Mouse (Mus musculus) small intestine, adult 2 months (tissue): ENCODE data around the gene Dnmt3a. TPM values are rescaled to one million over a fixed set of nuclear protein-coding genes. Genes with fewer than 3 reads are reported as not detected.

ENCODE experiments used
- H3K27ac ChIP-seq: fragments of 200-500 bp; 2 replicates; pipeline ENCODE4 v1.5.1; 2012; ENCODE audit warnings: low read depth, low read length, control low read depth, inconsistent platforms; ENCODE audit not compliant: insufficient read depth
- H3K27me3 ChIP-seq: fragments of 200-500 bp; 2 replicates; pipeline ENCODE4 v1.6.1; 2012; ENCODE audit warnings: mild to moderate bottlenecking, moderate library complexity, low read length, inconsistent platforms; ENCODE audit not compliant: control insufficient read depth, insufficient read depth
- H3K36me3 ChIP-seq: fragments of 200-500 bp; 2 replicates; pipeline ENCODE4 v1.6.1; 2012; ENCODE audit warnings: mild to moderate bottlenecking, low read length, control low read depth, inconsistent platforms; ENCODE audit not compliant: control insufficient read depth, insufficient read depth
- H3K4me1 ChIP-seq: fragments of 200-500 bp; 2 replicates; pipeline ENCODE4 v1.6.1; 2012; ENCODE audit warnings: low read length, inconsistent platforms, mixed read lengths; ENCODE audit not compliant: control insufficient read depth, insufficient read depth, insufficient read length
- H3K4me3 ChIP-seq: fragments of 200-500 bp; 2 replicates; pipeline ENCODE4 v1.5.1; 2012; ENCODE audit warnings: low read depth, mild to moderate bottlenecking, control low read depth, inconsistent platforms, low read length, moderate library complexity
- CTCF ChIP-seq: fragments of 200-500 bp; IDR thresholded peaks from 2 replicates; pipeline ENCODE4 v1.5.1; 2012; ENCODE audit warnings: low read depth, mild to moderate bottlenecking, control low read depth, inconsistent platforms, low read length, moderate library complexity, mixed read lengths; ENCODE audit not compliant: insufficient replicate concordance, insufficient read length; ENCODE audit errors: extremely low read depth
- POLR2A ChIP-seq: fragments of 200-500 bp; IDR thresholded peaks from 2 replicates; pipeline ENCODE4 v1.6.1; 2012; ENCODE audit warnings: low read depth, mild to moderate bottlenecking, control low read depth, inconsistent platforms, low read length, moderate library complexity
- WGBS: fragments of 180-500 bp; shearing (Covaris S2); methylation state at CpG from one replicate; pipeline ENCODE4 v1.1.7; 2018; 5-methylcytosine and 5-hydroxymethylcytosine counted together
- polyA plus RNA-seq: library from polyadenylated mRNA; depleted of rRNA; stranded (reverse); fragments of >200 nt; gene quantifications from 2 replicates; pipeline ENCODE4 v1.2.3, GENCODE M21; 2012

Dnmt3a gene
- polyA plus RNA-seq, 1 experiment, result 10.2 TPM

- Histone ChIP-seq H3K4me3 (no peak overlapping the region), H3K36me3 (no peaks in the 10 kb centered on the region), H3K4me1 (peaks cover 35% of the 10 kb centered on the region), H3K27ac (no peak overlapping the region), H3K27me3 (no peaks in the 10 kb centered on the region)
- 91% methylated on average over 6 of the region's 6 CpGs for WGBS
- TF ChIP-seq CTCF (no peak), POLR2A (no peak)
These were observed 27.5 kb upstream of the Dnmt3a start for GRCm38 (mm10) chr12:3778286-3778685.

- Histone ChIP-seq H3K27me3 (no peaks in the 10 kb centered on the region), H3K36me3 (no peaks in the 10 kb centered on the region), H3K27ac (no peak overlapping the region), H3K4me3 (no peak overlapping the region), H3K4me1 (peaks cover 41% of the 10 kb centered on the region)
- TF ChIP-seq POLR2A (no peak), CTCF (no peak)
- WGBS, result 81% methylated on average over 2 of the region's 2 CpGs
These were observed 26.2 kb upstream of the Dnmt3a start for GRCm38 (mm10) chr12:3779639-3780038.

GRCm38 (mm10) chr12:3780405-3780891 is 25.4 kb upstream of the Dnmt3a start:
- Histone ChIP-seq H3K4me3 (no peak overlapping the region), H3K27ac (peak overlapping the region; percentile 85), H3K27me3 (no peaks in the 10 kb centered on the region), H3K4me1 (peaks cover 41% of the 10 kb centered on the region), H3K36me3 (no peaks in the 10 kb centered on the region)
- WGBS, result 23% methylated on average over 8 of the region's 8 CpGs
- no peak for TF ChIP-seq CTCF
- peak; percentile 46; the same call in 1 of the 2 replicates for TF ChIP-seq POLR2A

- Histone ChIP-seq H3K27me3 (no peaks in the 10 kb centered on the region), H3K4me3 (no peak overlapping the region), H3K4me1 (peaks cover 35% of the 10 kb centered on the region), H3K36me3 (no peaks in the 10 kb centered on the region), H3K27ac (peak overlapping the region; percentile 85)
- WGBS, result 64% methylated on average over 7 of the region's 7 CpGs
- TF ChIP-seq POLR2A (no peak), CTCF (no peak)
These were observed 24.8 kb upstream of the Dnmt3a start for GRCm38 (mm10) chr12:3780931-3781471.

- H3K27me3 ChIP-seq, result no peaks in the 10 kb centered on the region
- peaks cover 30% of the 10 kb centered on the region for H3K4me1 ChIP-seq
- 9% methylated on average over 8 of the region's 8 CpGs for WGBS
- H3K27ac ChIP-seq, result peak overlapping the region; percentile 85
- no peak for TF ChIP-seq POLR2A
- peak; percentile 94 for TF ChIP-seq CTCF
- no peaks in the 10 kb centered on the region for H3K36me3 ChIP-seq
- no peak overlapping the region for H3K4me3 ChIP-seq
These were observed 24.3 kb upstream of the Dnmt3a start for GRCm38 (mm10) chr12:3781482-3781881.

- Histone ChIP-seq H3K27me3 (no peaks in the 10 kb centered on the region), H3K36me3 (no peaks in the 10 kb centered on the region), H3K27ac (no peak overlapping the region), H3K4me3 (no peak overlapping the region), H3K4me1 (peaks cover 24% of the 10 kb centered on the region)
- WGBS, result 70% methylated on average over 3 of the region's 3 CpGs
- TF ChIP-seq CTCF (no peak), POLR2A (no peak)
These were observed 22.5 kb upstream of the Dnmt3a start for GRCm38 (mm10) chr12:3783196-3783825.

- Histone ChIP-seq H3K4me1 (peaks cover 24% of the 10 kb centered on the region), H3K27ac (no peak overlapping the region), H3K36me3 (no peaks in the 10 kb centered on the region), H3K27me3 (no peaks in the 10 kb centered on the region), H3K4me3 (no peak overlapping the region)
- TF ChIP-seq POLR2A (no peak), CTCF (no peak)
- 80% methylated on average over 2 of the region's 2 CpGs for WGBS
These were observed 21.5 kb upstream of the Dnmt3a start for GRCm38 (mm10) chr12:3784258-3784657.
